Mouse (Mus musculus) CH12.LX (cell line): Measurements from ENCODE around the gene Pdk2. TPM values are rescaled to one million over a fixed set of nuclear protein-coding genes. Genes with fewer than 3 reads are reported as not detected.

ENCODE experiments used
- DNase-seq: peaks from one replicate; pipeline ENCODE4 v3.0.0-alpha.2; 2013; ENCODE audit errors: extremely low read depth
- H3K27ac ChIP-seq: 2 replicates; pipeline ENCODE4 v1.5.1; 2012; ENCODE audit warnings: low read depth, mild to moderate bottlenecking, control low read depth, moderate library complexity; ENCODE audit not compliant: insufficient read depth
- H3K27me3 ChIP-seq: replicated peaks from 2 replicates; pipeline ENCODE3; 2012; ENCODE audit warnings: inconsistent platforms
- H3K36me3 ChIP-seq, 2 experiments: replicated peaks in 1 of 2; 2 replicates each; pipeline versions ENCODE3 to v1.6.1; 2012; ENCODE audit warnings: inconsistent platforms in 1 of 2, low read length in 1 of 2, mild to moderate bottlenecking in 1 of 2, mixed read lengths in 1 of 2, moderate library complexity in 1 of 2; ENCODE audit not compliant: control insufficient read depth in 1 of 2, insufficient read depth in 1 of 2
- H3K4me1 ChIP-seq, 2 experiments: 2 replicates each; pipeline ENCODE4 v1.6.1; 2012; ENCODE audit warnings: inconsistent platforms in 1 of 2, moderate library complexity in 1 of 2; ENCODE audit not compliant: insufficient read depth in 2 of 2, control insufficient read depth in 1 of 2
- H3K4me2 ChIP-seq: 2 replicates; pipeline ENCODE4 v1.6.1; 2012; ENCODE audit warnings: low read depth, mild to moderate bottlenecking, control low read depth; ENCODE audit not compliant: poor library complexity, insufficient read depth, severe bottlenecking
- H3K4me3 ChIP-seq, 3 experiments: fragments of 150-350 bp in 1 of 3; sonication (generic) in 1 of 3; replicated peaks in 1 of 3; 2 replicates each; pipeline versions ENCODE3 to v1.5.1; 2011 to 2012; ENCODE audit warnings: low read depth in 2 of 3, low read length in 2 of 3, mild to moderate bottlenecking in 2 of 3, moderate library complexity in 2 of 3, control low read depth in 1 of 3, improper control_type of control experiment in 1 of 3, inconsistent platforms in 1 of 3, mixed read lengths in 1 of 3; ENCODE audit not compliant: poor library complexity in 1 of 3
- H3K79me2 ChIP-seq: replicated peaks from 2 replicates; pipeline ENCODE4 v1.6.1; 2012; ENCODE audit warnings: mild to moderate bottlenecking, moderate library complexity; ENCODE audit not compliant: control insufficient read depth, poor library complexity, insufficient read depth, severe bottlenecking; ENCODE audit errors: extremely low read depth
- H3K9ac ChIP-seq: 2 replicates; pipeline ENCODE4 v1.6.1; 2012; ENCODE audit warnings: low read depth, mild to moderate bottlenecking, control low read depth, moderate library complexity; ENCODE audit not compliant: insufficient read depth
- H3K9me3 ChIP-seq: replicated peaks from 2 replicates; pipeline ENCODE3; 2012; ENCODE audit warnings: low read length, inconsistent platforms, mixed read lengths
- BHLHE40 ChIP-seq: IDR thresholded peaks from 2 replicates; pipeline ENCODE4 v1.6.1; 2011; ENCODE audit warnings: mild to moderate bottlenecking, low read depth, low read length, improper control_type of control experiment
- CHD2 ChIP-seq: IDR thresholded peaks from 2 replicates; pipeline ENCODE4 v1.6.1; 2011; ENCODE audit warnings: low read length, improper control_type of control experiment
- ELF1 ChIP-seq: IDR thresholded peaks from 2 replicates; pipeline ENCODE4 v1.6.1; 2014; ENCODE audit warnings: low read depth, mild to moderate bottlenecking, inconsistent platforms, low read length, improper control_type of control experiment
- EP300 ChIP-seq: IDR thresholded peaks from 2 replicates; pipeline ENCODE4 v1.6.1; 2011; ENCODE audit warnings: low read length, improper control_type of control experiment
- ETS1 ChIP-seq: conservative IDR thresholded peaks from 2 replicates; pipeline ENCODE4 v1.6.1; 2012; ENCODE audit warnings: low read depth, mild to moderate bottlenecking, inconsistent platforms, low read length, improper control_type of control experiment, moderate library complexity
- GABPA ChIP-seq: IDR thresholded peaks from 2 replicates; pipeline ENCODE4 v1.6.1; 2012; ENCODE audit warnings: low read depth, low read length, improper control_type of control experiment, inconsistent platforms; ENCODE audit not compliant: insufficient replicate concordance
- IRF4 ChIP-seq: IDR thresholded peaks from 2 replicates; pipeline ENCODE4 v1.6.1; 2014; ENCODE audit warnings: low read depth, mild to moderate bottlenecking, inconsistent platforms, low read length, improper control_type of control experiment
- JUN ChIP-seq: IDR thresholded peaks from 2 replicates; pipeline ENCODE4 v1.6.1; 2011; ENCODE audit warnings: low read depth, mild to moderate bottlenecking, low read length, improper control_type of control experiment, moderate library complexity; ENCODE audit not compliant: insufficient read depth
- MAFK ChIP-seq: IDR thresholded peaks from 2 replicates; pipeline ENCODE4 v1.6.1; 2011; ENCODE audit warnings: low read length, improper control_type of control experiment; ENCODE audit not compliant: insufficient replicate concordance
- MAX ChIP-seq: IDR thresholded peaks from 2 replicates; pipeline ENCODE4 v1.6.1; 2011; ENCODE audit warnings: low read length, improper control_type of control experiment
- MAZ ChIP-seq: IDR thresholded peaks from 2 replicates; pipeline ENCODE4 v1.6.1; 2012; ENCODE audit warnings: low read depth, mild to moderate bottlenecking, inconsistent platforms, low read length, improper control_type of control experiment, moderate library complexity
- MEF2A ChIP-seq: IDR thresholded peaks from 2 replicates; pipeline ENCODE4 v1.6.1; 2014; ENCODE audit warnings: low read depth, mild to moderate bottlenecking, inconsistent platforms, low read length, improper control_type of control experiment, borderline replicate concordance
- PAX5 ChIP-seq: IDR thresholded peaks from 2 replicates; pipeline ENCODE4 v1.6.1; 2012; ENCODE audit warnings: low read length, inconsistent platforms, mixed read lengths
- RAD21 ChIP-seq: IDR thresholded peaks from 2 replicates; pipeline ENCODE4 v1.6.1; 2011; ENCODE audit warnings: low read depth, mild to moderate bottlenecking, low read length, improper control_type of control experiment, moderate library complexity
- SIN3A ChIP-seq: IDR thresholded peaks from 2 replicates; pipeline ENCODE4 v1.6.1; 2012; ENCODE audit warnings: low read length, improper control_type of control experiment, inconsistent platforms
- TBP ChIP-seq: conservative IDR thresholded peaks from 2 replicates; pipeline ENCODE4 v1.6.1; 2011; ENCODE audit warnings: low read depth, low read length, improper control_type of control experiment
- USF2 ChIP-seq: conservative IDR thresholded peaks from 2 replicates; pipeline ENCODE4 v1.6.1; 2011; ENCODE audit warnings: low read depth, low read length, improper control_type of control experiment
- ZC3H11A ChIP-seq: IDR thresholded peaks from 2 replicates; pipeline ENCODE4 v1.6.1; 2012; ENCODE audit warnings: low read depth, mild to moderate bottlenecking, inconsistent platforms, low read length, improper control_type of control experiment
- ZKSCAN1 ChIP-seq: IDR thresholded peaks from 2 replicates; pipeline ENCODE4 v1.6.1; 2012; ENCODE audit warnings: low read depth, inconsistent platforms, low read length, improper control_type of control experiment, borderline replicate concordance
- ZNF384 ChIP-seq: IDR thresholded peaks from 2 replicates; pipeline ENCODE4 v1.6.1; 2012; ENCODE audit warnings: low read depth, low read length, improper control_type of control experiment, inconsistent platforms
- dilution Hi-C: fragments of 300-500 bp; cut with MboI; formaldehyde crosslinking; loops from 2 replicates; pipeline ENCODE4 v1.14.3; 2020; ENCODE audit warnings: low sequenced_read_pairs; ENCODE audit not compliant: extremely low pct_unique_long_range_greater_than_20kb, extremely low pct_ligation_motif_present
- in situ Hi-C: fragments of 300-500 bp; cut with MboI; formaldehyde crosslinking; loops from 3 replicates; pipeline ENCODE4 v1.14.3; 2019; ENCODE audit warnings: low sequenced_read_pairs, low pct_ligation_motif_present, low pct_unique_long_range_greater_than_20kb, mixed read lengths
- polyA plus RNA-seq: library from polyadenylated mRNA; unstranded; fragments of >175 nt; gene quantifications from 2 replicates; pipeline ENCODE4 v1.2.1, GENCODE M21; 2012; ENCODE audit warnings: low read depth; ENCODE audit not compliant: insufficient read length
- total RNA-seq, 2 experiments: library from RNA; depleted of rRNA; stranded (reverse); fragments of 300-350 nt in 1 of 2; fragments of >200 nt in 1 of 2; gene quantifications; 2 replicates each; pipeline ENCODE4 v1.2.3; 2012 to 2014

The Pdk2 gene
- total and polyA plus RNA-seq, 3 experiments: not detected

- TF ChIP-seq USF2 (no peak), SIN3A (no peak), MAX (peak; percentile 27; the same call in 1 of the 2 replicates), ZC3H11A (no peak), ZKSCAN1 (no peak), ELF1 (peak; percentile 51; the same call in 1 of the 2 replicates), ZNF384 (no peak)
These were observed 44.6 kb upstream of the Pdk2 start (continued) for GRCm38 (mm10) chr11:95085710-95086109.

GRCm38 (mm10) chr11:95084811-95085382, 43.7 kb upstream of the Pdk2 start:
- 0 out of 2 replicates have a peak, but pooled peaks have one; percentile 17 for TF ChIP-seq BHLHE40
- no peak for TF ChIP-seq TBP
- peak; percentile 88 for TF ChIP-seq ZNF384
- Histone ChIP-seq H3K36me3 (no peaks in the 10 kb centered on the region), H3K4me1 (peaks cover 23 to 53% of the 10 kb centered on the region in 2 experiments), H3K79me2 (no peaks in the 10 kb centered on the region), H3K4me2 (no peak overlapping the region), H3K27ac (no peak overlapping the region), H3K27me3 (peaks cover 3% of the 10 kb centered on the region), H3K9me3 (peaks cover 2% of the 10 kb centered on the region), H3K9ac (no peak overlapping the region), H3K4me3 (no peak overlapping the region)
- dilution Hi-C loops: no loop called here
- in situ Hi-C loops: no loop called here
- no peak for DNase-seq

DNA sequence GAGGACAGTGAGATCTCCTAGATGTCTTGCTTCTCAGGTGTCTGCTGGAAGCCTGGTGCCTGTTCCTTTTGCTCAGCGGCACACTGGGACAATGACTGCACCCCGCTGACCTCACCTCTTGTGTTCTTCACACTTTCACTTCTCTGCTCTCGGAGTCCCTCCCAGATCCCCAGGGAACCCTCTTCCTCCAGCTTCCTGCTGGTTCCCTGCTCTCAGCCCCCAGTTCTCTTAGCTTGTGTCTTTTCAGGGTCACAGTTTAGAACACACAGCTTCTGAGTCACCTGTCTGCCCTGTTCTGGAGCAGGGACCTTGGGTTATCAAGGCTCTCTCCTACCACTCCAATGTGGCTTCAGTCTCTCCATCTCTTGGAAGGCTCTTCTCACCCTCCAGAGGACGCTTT, 43.0 kb upstream of the Pdk2 start:
- no peaks in the 10 kb centered on the region for H3K9me3 ChIP-seq
- H3K4me3 ChIP-seq: no peak overlapping the region
- in situ Hi-C loops (no loop called here), dilution Hi-C loops (no loop called here)
- no peaks in the 10 kb centered on the region for H3K36me3 ChIP-seq
- peaks cover 29 to 60% of the 10 kb centered on the region in 2 experiments for H3K4me1 ChIP-seq
- no peak for TF ChIP-seq GABPA
- 0 out of 2 replicates have a peak, but pooled peaks have one; percentile 20 for TF ChIP-seq SIN3A
- no peak for TF ChIP-seq PAX5
- no peak for TF ChIP-seq RAD21
- TF ChIP-seq EP300: peak; percentile 68
- TF ChIP-seq ETS1: peak; percentile 55
- peak; percentile 51; the same call in 1 of the 2 replicates for TF ChIP-seq JUN
- TF ChIP-seq MAZ: 0 out of 2 replicates have a peak, but pooled peaks have one; percentile 29
- 0 out of 2 replicates have a peak, but pooled peaks have one; percentile 47 for TF ChIP-seq MEF2A
- peak; percentile 75 for TF ChIP-seq IRF4
- TF ChIP-seq MAFK: no peak
- TF ChIP-seq CHD2: 0 out of 2 replicates have a peak, but pooled peaks have one; percentile 18
- peak; percentile 35; the same call in 1 of the 2 replicates for TF ChIP-seq BHLHE40
- TF ChIP-seq ZC3H11A: no peak
- DNase-seq: no peak
- H3K27me3 ChIP-seq: peaks cover 4% of the 10 kb centered on the region
- no peak overlapping the region for H3K4me2 ChIP-seq
- H3K9ac ChIP-seq: no peak overlapping the region
- no peak overlapping the region for H3K27ac ChIP-seq
- no peaks in the 10 kb centered on the region for H3K79me2 ChIP-seq
